Mouse (Mus musculus) midbrain, postnatal 0 days (tissue): ENCODE results near the gene Tor1b. TPM values are rescaled to one million over a fixed set of nuclear protein-coding genes. Genes with fewer than 3 reads are reported as not detected.
"Not testable (repeated sequence)": the region's sequence is repeated elsewhere in the genome, so short reads cannot be mapped to it uniquely, and the experiment has no call there.

Experiments
- ATAC-seq: fragments of 200-750 bp; cut with Nextera tagmentation; 2 replicates; pipeline ENCODE4 v1.8.0; 2017; ENCODE audit warnings: moderate number of reproducible peaks, mild to moderate bottlenecking, moderate TSS enrichment, moderate library complexity; ENCODE audit not compliant: low FRiP score
- DNase-seq: peaks from one replicate; pipeline ENCODE4 v3.0.0-alpha.2; 2015; ENCODE audit warnings: low spot score
- H3K27ac ChIP-seq: fragments of 300-500 bp; sonication (generic); 2 replicates; pipeline ENCODE4 v1.5.1; 2014; ENCODE audit warnings: low read depth, mild to moderate bottlenecking, low read length, mixed read lengths
- H3K27me3 ChIP-seq: fragments of 300-500 bp; sonication (generic); 2 replicates; pipeline ENCODE4 v1.6.1; 2014; ENCODE audit warnings: low read length, control low read depth, mixed read lengths; ENCODE audit not compliant: insufficient read depth
- H3K36me3 ChIP-seq: fragments of 300-500 bp; sonication (generic); 2 replicates; pipeline ENCODE4 v1.6.1; 2014; ENCODE audit warnings: low read length, control low read depth, mixed read lengths; ENCODE audit not compliant: insufficient read depth
- H3K4me1 ChIP-seq: fragments of 300-500 bp; sonication (generic); 2 replicates; pipeline ENCODE4 v1.6.1; 2014; ENCODE audit warnings: mild to moderate bottlenecking, control low read depth, antibody characterized with exemption, low read length, mixed read lengths; ENCODE audit not compliant: insufficient read depth
- H3K4me2 ChIP-seq: fragments of 300-500 bp; sonication (generic); 2 replicates; pipeline ENCODE4 v1.6.1; 2014; ENCODE audit warnings: low read depth, mild to moderate bottlenecking, low read length, mixed read lengths; ENCODE audit not compliant: poor library complexity, severe bottlenecking
- H3K4me3 ChIP-seq: fragments of 300-500 bp; sonication (generic); 2 replicates; pipeline ENCODE4 v1.5.1; 2014; ENCODE audit warnings: low read depth, mild to moderate bottlenecking, low read length, moderate library complexity
- H3K9ac ChIP-seq: fragments of 300-500 bp; sonication (generic); replicated peaks from 2 replicates; pipeline ENCODE4 v1.6.1; 2014; ENCODE audit warnings: mild to moderate bottlenecking, low read length, moderate library complexity, mixed read lengths; ENCODE audit not compliant: poor library complexity, severe bottlenecking
- H3K9me3 ChIP-seq: fragments of 300-500 bp; sonication (generic); 2 replicates; pipeline ENCODE4 v1.6.1; 2016; ENCODE audit warnings: low read length, control low read depth
- CTCF ChIP-seq: IDR thresholded peaks from 2 replicates; pipeline ENCODE4 v1.5.1; 2016; ENCODE audit warnings: antibody characterized with exemption, mild to moderate bottlenecking
- WGBS: fragments of 180-500 bp; shearing (Covaris S2); extraction: QIAGEN DNeasy Blood & Tissue Kit; methylation state at CpG from one replicate; pipeline ENCODE4 v1.1.7; 2014; 5-methylcytosine and 5-hydroxymethylcytosine counted together
- polyA plus RNA-seq: library from polyadenylated mRNA; unstranded; fragments of >200 nt; fragmentation: Nextera tagmentation; extraction: Ambion mirVana; gene quantifications from 2 replicates; pipeline ENCODE4 v1.2.1, GENCODE M21; 2015
- total RNA-seq: library from RNA; depleted of rRNA; stranded (reverse); fragments of >200 nt; gene quantifications from 2 replicates; pipeline ENCODE4 v1.2.3, GENCODE M21; 2014

Gene Tor1b
- total and polyA plus RNA-seq, 2 experiments from 2014 or later, result 16.4 to 27.1 TPM

- H3K27me3 ChIP-seq, result no peaks in the 10 kb centered on the region
- WGBS, result 39% methylated on average over 6 of the region's 6 CpGs
- no peaks in the 10 kb centered on the region for H3K9me3 ChIP-seq
- H3K27ac ChIP-seq, result no peak overlapping the region
- 0 out of 2 replicates have a peak, but pooled peaks cover 2% of the 10 kb centered on the region for H3K4me1 ChIP-seq
- ATAC-seq, result no peak
- no peak overlapping the region for H3K4me3 ChIP-seq
- DNase-seq, result no peak
- H3K4me2 ChIP-seq, result no peak overlapping the region
- H3K9ac ChIP-seq, result no peak overlapping the region
- no peak for TF ChIP-seq CTCF
- H3K36me3 ChIP-seq, result no peaks in the 10 kb centered on the region
Observed at GRCm38 (mm10) chr2:30933032-30933431, 19.7 kb upstream of the Tor1b start.

- DNase-seq (peak; percentile 81), ATAC-seq (no peak)
- H3K4me1 ChIP-seq, result 0 out of 2 replicates have a peak, but pooled peaks cover 2% of the 10 kb centered on the region
- H3K27ac ChIP-seq, result no peak overlapping the region
- no peak overlapping the region for H3K9ac ChIP-seq
- no peaks in the 10 kb centered on the region for H3K36me3 ChIP-seq
- no peak overlapping the region for H3K4me3 ChIP-seq
- H3K9me3 ChIP-seq, result no peaks in the 10 kb centered on the region
- TF ChIP-seq CTCF, result peak; percentile 93
- 23% methylated on average over 7 of the region's 7 CpGs for WGBS
- H3K4me2 ChIP-seq, result no peak overlapping the region
- H3K27me3 ChIP-seq, result no peaks in the 10 kb centered on the region
Observed at GRCm38 (mm10) chr2:30933917-30934450, 18.8 kb upstream of the Tor1b start.

- no peak overlapping the region for H3K27ac ChIP-seq
- TF ChIP-seq CTCF, result no peak
- H3K9me3 ChIP-seq, result no peaks in the 10 kb centered on the region
- H3K4me1 ChIP-seq, result no peaks in the 10 kb centered on the region
- 73% methylated on average over 3 of the region's 3 CpGs for WGBS
- no peaks in the 10 kb centered on the region for H3K36me3 ChIP-seq
- no peak overlapping the region for H3K4me3 ChIP-seq
- no peak overlapping the region for H3K4me2 ChIP-seq
- no peak for ATAC-seq
- no peaks in the 10 kb centered on the region for H3K27me3 ChIP-seq
- H3K9ac ChIP-seq, result no peak overlapping the region
- no peak for DNase-seq
Observed at GRCm38 (mm10) chr2:30936808-30937207, 16.0 kb upstream of the Tor1b start.

DNA sequence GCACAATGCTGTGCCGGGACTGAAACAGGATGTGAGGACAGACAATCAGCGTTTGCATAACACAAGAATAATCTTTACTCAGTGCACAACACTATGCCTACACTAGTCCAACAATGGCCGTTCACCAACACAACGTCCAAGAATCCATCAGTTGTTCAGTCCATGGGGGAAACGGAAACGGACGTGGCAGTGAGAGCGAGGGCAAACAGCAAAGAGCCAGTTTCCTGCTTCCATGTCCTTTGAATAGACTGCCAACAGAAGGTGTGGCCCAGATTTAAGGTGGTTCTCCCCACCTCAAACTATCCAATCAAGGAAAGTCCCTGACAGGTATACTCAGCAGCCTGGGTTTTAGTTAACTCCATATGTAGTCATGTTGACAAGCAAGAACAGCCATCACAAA is 15.0 kb upstream of the Tor1b start:
- Histone ChIP-seq H3K27me3 (no peaks in the 10 kb centered on the region), H3K36me3 (no peaks in the 10 kb centered on the region), H3K4me1 (no peaks in the 10 kb centered on the region), H3K9me3 (no peaks in the 10 kb centered on the region), H3K9ac (no peak overlapping the region), H3K4me2 (no peak overlapping the region), H3K4me3 (no peak overlapping the region), H3K27ac (no peak overlapping the region)
- DNase-seq (no peak), ATAC-seq (no peak)
- WGBS, result 86% methylated on average over 8 of the region's 8 CpGs
- TF ChIP-seq CTCF, result no peak

- ATAC-seq (no peak), DNase-seq (no peak)
- H3K9ac ChIP-seq, result no peak overlapping the region
- TF ChIP-seq CTCF, result no peak
- no peaks in the 10 kb centered on the region for H3K4me1 ChIP-seq
- no peaks in the 10 kb centered on the region for H3K9me3 ChIP-seq
- no peak overlapping the region for H3K4me3 ChIP-seq
- no peak overlapping the region for H3K27ac ChIP-seq
- no peaks in the 10 kb centered on the region for H3K27me3 ChIP-seq
- no peaks in the 10 kb centered on the region for H3K36me3 ChIP-seq
- H3K4me2 ChIP-seq, result no peak overlapping the region
- WGBS, result 45% methylated on average over 4 of the region's 4 CpGs
Observed at GRCm38 (mm10) chr2:30938574-30938991, 14.2 kb upstream of the Tor1b start.

DNA sequence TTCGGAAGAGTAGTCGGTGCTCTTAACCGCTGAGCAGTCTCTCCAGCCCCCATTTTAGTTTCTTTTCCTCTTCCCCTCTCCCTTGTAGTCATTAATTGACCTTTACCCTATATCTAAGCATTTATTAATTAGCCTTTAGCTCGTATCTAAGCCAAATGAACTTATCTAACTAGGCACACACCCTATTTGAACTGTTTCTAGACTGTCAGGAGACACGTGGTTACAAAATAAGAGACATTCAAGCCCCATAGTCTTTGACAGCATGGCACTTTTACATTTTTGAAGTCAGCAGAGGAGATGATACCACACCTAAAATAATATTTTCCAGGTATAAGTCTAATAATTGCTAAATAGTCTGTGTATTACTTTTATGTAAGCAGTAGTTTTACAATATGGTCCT is 11.2 kb upstream of the Tor1b start:
- DNase-seq, result no peak
- no peak for ATAC-seq
- Histone ChIP-seq H3K27ac (no peak overlapping the region), H3K36me3 (no peaks in the 10 kb centered on the region), H3K9ac (no peak overlapping the region), H3K9me3 (no peaks in the 10 kb centered on the region), H3K4me1 (no peaks in the 10 kb centered on the region), H3K27me3 (no peaks in the 10 kb centered on the region), H3K4me2 (no peak overlapping the region), H3K4me3 (no peak overlapping the region)
- 86% methylated on average over 5 of the region's 5 CpGs for WGBS
- TF ChIP-seq CTCF, result no peak

GRCm38 (mm10) chr2:30942116-30942515 is 10.6 kb upstream of the Tor1b start:
- not testable (repeated sequence) for ATAC-seq, H3K4me3 ChIP-seq, H3K9me3 ChIP-seq, DNase-seq, H3K36me3 ChIP-seq, H3K27me3 ChIP-seq, H3K9ac ChIP-seq, H3K4me1 ChIP-seq, H3K4me2 ChIP-seq, H3K27ac ChIP-seq
- WGBS, result 50% methylated on average over 7 of the region's 7 CpGs
